Mouse (Mus musculus) cerebellum, adult 2 months (tissue): Measurements from ENCODE around the gene Tent5b.

Source experiments
- CTCF ChIP-seq: fragments of 200-500 bp; IDR thresholded peaks from 2 replicates; pipeline ENCODE4 v1.5.1; 2011; ENCODE audit warnings: low read depth, mild to moderate bottlenecking, control low read depth, low read length, moderate library complexity, borderline replicate concordance; ENCODE audit not compliant: insufficient read depth
- POLR2A ChIP-seq: fragments of 200-500 bp; IDR thresholded peaks from 2 replicates; pipeline ENCODE4 v1.6.1; 2011; ENCODE audit warnings: low read length, control low read depth, borderline replicate concordance; ENCODE audit not compliant: insufficient read depth

DNA sequence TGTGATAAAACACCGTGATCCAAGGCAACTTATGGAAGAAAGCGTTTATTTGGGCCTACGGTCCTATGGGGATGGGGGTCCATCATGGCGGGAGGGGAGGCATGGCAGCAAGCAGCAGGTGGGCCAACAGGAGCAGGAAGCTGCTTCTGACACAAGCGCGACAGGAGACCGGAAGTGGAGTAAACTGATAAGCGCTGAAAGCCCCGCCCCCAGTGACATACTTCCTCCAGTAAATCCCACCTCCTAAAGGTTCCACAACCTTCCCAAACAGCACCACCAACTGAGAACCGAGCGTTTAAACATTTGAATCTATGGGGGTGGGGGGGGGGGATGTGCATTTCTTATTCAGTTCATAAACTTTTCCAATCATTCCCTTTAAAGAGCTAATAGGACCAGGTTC, 44.0 kb upstream of the Tent5b start:
- TF ChIP-seq CTCF (no peak), POLR2A (no peak)
